Mouse (Mus musculus) midbrain, embryonic 16.5 days (tissue): ENCODE results near the gene Slc43a1. TPM values are rescaled to one million over a fixed set of nuclear protein-coding genes. Genes with fewer than 3 reads are reported as not detected.
A peak's percentile ranks its signal among the peaks of the same experiment; 100 is the strongest.

ENCODE experiments used
- ATAC-seq: fragments of 200-750 bp; cut with Nextera tagmentation; 2 replicates; pipeline ENCODE4 v1.8.0; 2017; ENCODE audit warnings: moderate TSS enrichment
- H3K27ac ChIP-seq: fragments of 300-500 bp; sonication (generic); 2 replicates; pipeline ENCODE4 v1.5.1; 2014; ENCODE audit warnings: mild to moderate bottlenecking, low read length, mixed read lengths
- H3K27me3 ChIP-seq: fragments of 300-500 bp; sonication (generic); 2 replicates; pipeline ENCODE4 v1.6.1; 2014; ENCODE audit warnings: low read depth, low read length, mixed read lengths; ENCODE audit not compliant: control insufficient read depth, insufficient read depth
- H3K36me3 ChIP-seq: fragments of 300-500 bp; sonication (generic); 2 replicates; pipeline ENCODE4 v1.6.1; 2014; ENCODE audit warnings: mild to moderate bottlenecking, low read length, moderate library complexity, mixed read lengths; ENCODE audit not compliant: control insufficient read depth, insufficient read depth
- H3K4me1 ChIP-seq: fragments of 300-500 bp; sonication (generic); 2 replicates; pipeline ENCODE4 v1.6.1; 2014; ENCODE audit warnings: mild to moderate bottlenecking, low read length, mixed read lengths; ENCODE audit not compliant: control insufficient read depth, insufficient read depth
- H3K4me2 ChIP-seq: fragments of 300-500 bp; sonication (generic); 2 replicates; pipeline ENCODE4 v1.6.1; 2014; ENCODE audit warnings: mild to moderate bottlenecking, low read length, mixed read lengths
- H3K4me3 ChIP-seq: fragments of 300-500 bp; sonication (generic); 2 replicates; pipeline ENCODE4 v1.5.1; 2014; ENCODE audit warnings: low read depth, mild to moderate bottlenecking, low read length, moderate library complexity, mixed read lengths
- H3K9ac ChIP-seq: fragments of 300-500 bp; sonication (generic); 2 replicates; pipeline ENCODE4 v1.6.1; 2014; ENCODE audit warnings: low read depth, low read length, mixed read lengths
- H3K9me3 ChIP-seq: fragments of 300-500 bp; sonication (generic); replicated peaks from 2 replicates; pipeline ENCODE4 v1.6.1; 2014; ENCODE audit warnings: mild to moderate bottlenecking, low read length, mixed read lengths; ENCODE audit not compliant: control insufficient read depth, poor library complexity, severe bottlenecking
- WGBS: fragments of 180-500 bp; shearing (Covaris S2); extraction: QIAGEN DNeasy Blood & Tissue Kit; methylation state at CpG from one replicate; pipeline ENCODE4 v1.1.7; 2014; 5-methylcytosine and 5-hydroxymethylcytosine counted together
- polyA plus RNA-seq: library from polyadenylated mRNA; unstranded; fragments of >200 nt; fragmentation: Nextera tagmentation; extraction: Ambion mirVana; gene quantifications from 2 replicates; pipeline ENCODE4 v1.2.1, GENCODE M21; 2015

Gene Slc43a1
- polyA plus RNA-seq, 1 experiment from 2014 or later = 0.73 TPM

- H3K27ac ChIP-seq = no peak overlapping the region
- WGBS = 56% methylated on average over 4 of the region's 4 CpGs
- H3K4me2 ChIP-seq = peak overlapping the region; percentile 97
- H3K9ac ChIP-seq = no peak overlapping the region
- no peaks in the 10 kb centered on the region for H3K9me3 ChIP-seq
- no peaks in the 10 kb centered on the region for H3K36me3 ChIP-seq
- H3K4me3 ChIP-seq = peak overlapping the region; percentile 70
- H3K27me3 ChIP-seq = peaks cover 30% of the 10 kb centered on the region
- no peak for ATAC-seq
- H3K4me1 ChIP-seq = peaks cover 24% of the 10 kb centered on the region
These were observed 46.0 kb downstream of the Slc43a1 start for GRCm38 (mm10) chr2:84884611-84885010.

GRCm38 (mm10) chr2:84885084-84886055 is 46.7 kb downstream of the Slc43a1 start:
- no peak overlapping the region for H3K27ac ChIP-seq
- peaks cover 31% of the 10 kb centered on the region for H3K27me3 ChIP-seq
- 9% methylated on average over 22 of the region's 23 CpGs for WGBS
- peak overlapping the region; percentile 70 for H3K4me3 ChIP-seq
- H3K9ac ChIP-seq = peak overlapping the region; percentile 66
- ATAC-seq = no peak
- no peaks in the 10 kb centered on the region for H3K36me3 ChIP-seq
- H3K4me2 ChIP-seq = peak overlapping the region; percentile 97
- H3K4me1 ChIP-seq = peaks cover 24% of the 10 kb centered on the region
- no peaks in the 10 kb centered on the region for H3K9me3 ChIP-seq

GRCm38 (mm10) chr2:84886234-84886731 is 47.6 kb downstream of the Slc43a1 start, which contains the start of gene Rtn4rl2:
Gene Rtn4rl2, minus strand, starts transcription at chr2:84886710.
- 1% methylated on average over 31 of the region's 35 CpGs for WGBS
- no peaks in the 10 kb centered on the region for H3K9me3 ChIP-seq
- H3K4me1 ChIP-seq = peaks cover 24% of the 10 kb centered on the region
- ATAC-seq = peak; percentile 26
- peaks cover 33% of the 10 kb centered on the region for H3K27me3 ChIP-seq
- no peak within 1 kb of the TSS for H3K27ac ChIP-seq
- peak within 1 kb of the TSS; percentile 70 for H3K4me3 ChIP-seq
- H3K36me3 ChIP-seq = no peaks in the 10 kb centered on the region
- H3K9ac ChIP-seq = peak within 1 kb of the TSS; percentile 66
- peak within 1 kb of the TSS; percentile 97 for H3K4me2 ChIP-seq

GRCm38 (mm10) chr2:84886821-84887281 is 48.2 kb downstream of the Slc43a1 start:
- H3K4me3 ChIP-seq = peak overlapping the region; percentile 70
- H3K27ac ChIP-seq = no peak overlapping the region
- H3K27me3 ChIP-seq = peaks cover 33% of the 10 kb centered on the region
- H3K4me2 ChIP-seq = peak overlapping the region; percentile 97
- H3K4me1 ChIP-seq = peaks cover 24% of the 10 kb centered on the region
- peak; percentile 52 for ATAC-seq
- WGBS = 0% methylated on average over 6 of the region's 39 CpGs
- H3K9ac ChIP-seq = peak overlapping the region; percentile 66
- H3K9me3 ChIP-seq = no peaks in the 10 kb centered on the region
- no peaks in the 10 kb centered on the region for H3K36me3 ChIP-seq

GRCm38 (mm10) chr2:84887411-84888271 is 49.0 kb downstream of the Slc43a1 start:
- peaks cover 24% of the 10 kb centered on the region for H3K4me1 ChIP-seq
- ATAC-seq = peak; percentile 28
- WGBS = under 1% methylated on average over 58 of the region's 58 CpGs

GRCm38 (mm10) chr2:84888657-84889315 is 50.1 kb downstream of the Slc43a1 start:
- no peak overlapping the region for H3K27ac ChIP-seq
- peaks cover 18% of the 10 kb centered on the region for H3K4me1 ChIP-seq
- H3K27me3 ChIP-seq = peaks cover 29% of the 10 kb centered on the region
- H3K4me2 ChIP-seq = peak overlapping the region; percentile 97
- peak overlapping the region; percentile 31 for H3K4me3 ChIP-seq
- H3K9ac ChIP-seq = peak overlapping the region; percentile 27
- WGBS = under 1% methylated on average over 28 of the region's 28 CpGs
- H3K36me3 ChIP-seq = no peaks in the 10 kb centered on the region
- H3K9me3 ChIP-seq = no peaks in the 10 kb centered on the region
- ATAC-seq = no peak; the same call in 1 of the 2 replicates

More at GRCm38 (mm10) chr2:84887411-84888271, 49.0 kb downstream of the Slc43a1 start:
- Histone ChIP-seq H3K36me3 (no peaks in the 10 kb centered on the region), H3K9me3 (no peaks in the 10 kb centered on the region), H3K9ac (peak overlapping the region; percentile 42), H3K27ac (peak overlapping the region; percentile 20; the same call in 1 of the 2 replicates), H3K4me2 (peak overlapping the region; percentile 97), H3K4me3 (peak overlapping the region; percentile 70), H3K27me3 (peaks cover 29% of the 10 kb centered on the region)

- peak overlapping the region; percentile 97 for H3K4me2 ChIP-seq
- H3K27me3 ChIP-seq = peaks cover 29% of the 10 kb centered on the region
- peak overlapping the region; percentile 31 for H3K4me3 ChIP-seq
- H3K27ac ChIP-seq = no peak overlapping the region
- H3K9ac ChIP-seq = peak overlapping the region; percentile 27
- WGBS = 11% methylated on average over 14 of the region's 14 CpGs
- ATAC-seq = no peak; the same call in 1 of the 2 replicates
- peaks cover 18% of the 10 kb centered on the region for H3K4me1 ChIP-seq
- no peaks in the 10 kb centered on the region for H3K36me3 ChIP-seq
- H3K9me3 ChIP-seq = no peaks in the 10 kb centered on the region
These were observed 50.8 kb downstream of the Slc43a1 start for GRCm38 (mm10) chr2:84889316-84890044.

GRCm38 (mm10) chr2:84890045-84890340 is 51.3 kb downstream of the Slc43a1 start:
- no peak overlapping the region for H3K9ac ChIP-seq
- H3K4me3 ChIP-seq = no peak overlapping the region
- peaks cover 26% of the 10 kb centered on the region for H3K27me3 ChIP-seq
- peaks cover 18% of the 10 kb centered on the region for H3K4me1 ChIP-seq
- WGBS = 2% methylated on average over 5 of the region's 5 CpGs
- H3K36me3 ChIP-seq = no peaks in the 10 kb centered on the region
- ATAC-seq = no peak
- no peaks in the 10 kb centered on the region for H3K9me3 ChIP-seq
- no peak overlapping the region for H3K4me2 ChIP-seq
- no peak overlapping the region for H3K27ac ChIP-seq
